Mouse (Mus musculus) WW6 (cell line): ENCODE measurements around the gene Cyp2c38.
"Not testable (repeated sequence)": the region's sequence is repeated elsewhere in the genome, so short reads cannot be mapped to it uniquely, and the experiment has no call there.

Source experiments
- DNase-seq: peaks from one replicate; pipeline ENCODE4 v3.0.0-alpha.2; 2013; ENCODE audit warnings: low read depth, low spot score

The Cyp2c38 gene

GRCm38 (mm10) chr19:39462941-39463340, at the start of gene Cyp2c38:
TSS of gene Cyp2c38 (minus strand) at chr19:39463075.
- DNase-seq, result no peak

- DNase-seq, result no peak
Measured at GRCm38 (mm10) chr19:39510534-39510933, 47.7 kb upstream of the Cyp2c38 start, which contains the start of gene Cyp2c39. TSS of gene Cyp2c39 (plus strand) at chr19:39510862.

- DNase-seq, result no peak
Measured at GRCm38 (mm10) chr19:39509533-39509932, 46.7 kb upstream of the Cyp2c38 start.

- DNase-seq, result no peak
Measured at GRCm38 (mm10) chr19:39506341-39506740, 43.5 kb upstream of the Cyp2c38 start.

GRCm38 (mm10) chr19:39483961-39484360, 21.1 kb upstream of the Cyp2c38 start:
- DNase-seq, result not testable (repeated sequence)

- DNase-seq, result no peak
Measured at GRCm38 (mm10) chr19:39463923-39464322, 1.0 kb upstream of the Cyp2c38 start.
